Mouse (Mus musculus): ENCODE measurements at regions not wholly inside any gene's neighbourhood (a gene's known extent, or its start where the extent isn't known, plus 50 kb on each side); places are given as distances from the start of the nearest gene placed in this dataset.

GRCm38 (mm10) chr10:122295921-122296425, 152.3 kb upstream of the Avpr1a start:
- H3K36me3 ChIP-seq (ENCODE audit: control insufficient read depth, insufficient read depth), result no peaks in the 10 kb centered on the region
- no peak overlapping the region for H3K27ac ChIP-seq (ENCODE audit: low read length)
- no peaks in the 10 kb centered on the region for H3K9me3 ChIP-seq (replicated peaks; ENCODE audit: control insufficient read depth, low read length)
- ATAC-seq (replicated peaks; ENCODE audit: extremely low read depth, insufficient read depth, low FRiP score), result no peak
- no peak overlapping the region for H3K4me3 ChIP-seq (ENCODE audit: low read length)
- H3K27me3 ChIP-seq (ENCODE audit: control insufficient read depth, insufficient read depth, low read length), result no peaks in the 10 kb centered on the region
- no peak overlapping the region for H3K9ac ChIP-seq (ENCODE audit: low read length)
- H3K4me1 ChIP-seq (ENCODE audit: control insufficient read depth, insufficient read depth, low read length), result no peaks in the 10 kb centered on the region
- no peak overlapping the region for H3K4me2 ChIP-seq (ENCODE audit: low read depth, low read length)
- 79% methylated on average over 5 of the region's 5 CpGs for WGBS

GRCm38 (mm10) chr10:122291611-122292010, 156.7 kb upstream of the Avpr1a start:
- no peak overlapping the region for H3K4me2 ChIP-seq (ENCODE audit: low read depth, low read length)
- H3K27me3 ChIP-seq (ENCODE audit: control insufficient read depth, insufficient read depth, low read length), result no peaks in the 10 kb centered on the region
- no peak overlapping the region for H3K4me3 ChIP-seq (ENCODE audit: low read length)
- H3K27ac ChIP-seq (ENCODE audit: low read length), result no peak overlapping the region
- no peak for ATAC-seq (replicated peaks; ENCODE audit: extremely low read depth, insufficient read depth, low FRiP score)
- no peak overlapping the region for H3K9ac ChIP-seq (ENCODE audit: low read length)
- no peaks in the 10 kb centered on the region for H3K4me1 ChIP-seq (ENCODE audit: control insufficient read depth, insufficient read depth, low read length)
- WGBS, result 64% methylated on average over 2 of the region's 2 CpGs
- no peaks in the 10 kb centered on the region for H3K9me3 ChIP-seq (replicated peaks; ENCODE audit: control insufficient read depth, low read length)
- no peaks in the 10 kb centered on the region for H3K36me3 ChIP-seq (ENCODE audit: control insufficient read depth, insufficient read depth)

GRCm38 (mm10) chr10:122291091-122291490, 157.2 kb upstream of the Avpr1a start:
- no peak overlapping the region for H3K4me3 ChIP-seq (ENCODE audit: low read length)
- H3K27me3 ChIP-seq (ENCODE audit: control insufficient read depth, insufficient read depth, low read length), result no peaks in the 10 kb centered on the region
- 73% methylated on average over 5 of the region's 5 CpGs for WGBS
- H3K27ac ChIP-seq (ENCODE audit: low read length), result no peak overlapping the region
- no peaks in the 10 kb centered on the region for H3K36me3 ChIP-seq (ENCODE audit: control insufficient read depth, insufficient read depth)
- H3K9me3 ChIP-seq (replicated peaks; ENCODE audit: control insufficient read depth, low read length), result no peaks in the 10 kb centered on the region
- no peak for ATAC-seq (replicated peaks; ENCODE audit: extremely low read depth, insufficient read depth, low FRiP score)
- H3K4me2 ChIP-seq (ENCODE audit: low read depth, low read length), result no peak overlapping the region
- no peak overlapping the region for H3K9ac ChIP-seq (ENCODE audit: low read length)
- no peaks in the 10 kb centered on the region for H3K4me1 ChIP-seq (ENCODE audit: control insufficient read depth, insufficient read depth, low read length)

GRCm38 (mm10) chr10:122274885-122275284, 173.4 kb upstream of the Avpr1a start:
- WGBS, result 61% methylated on average over 1 of the region's 1 CpGs

GRCm38 (mm10) chr10:122274181-122274580, 174.1 kb upstream of the Avpr1a start:
- WGBS, result 53% methylated on average over 3 of the region's 3 CpGs
- H3K27me3 ChIP-seq (ENCODE audit: control insufficient read depth, insufficient read depth, low read length), result no peaks in the 10 kb centered on the region
- no peak overlapping the region for H3K4me2 ChIP-seq (ENCODE audit: low read depth, low read length)
- H3K4me3 ChIP-seq (ENCODE audit: low read length), result no peak overlapping the region
- no peak overlapping the region for H3K9ac ChIP-seq (ENCODE audit: low read length)
- H3K9me3 ChIP-seq (replicated peaks; ENCODE audit: control insufficient read depth, low read length), result no peaks in the 10 kb centered on the region
- H3K27ac ChIP-seq (ENCODE audit: low read length), result no peak overlapping the region
- ATAC-seq (replicated peaks; ENCODE audit: extremely low read depth, insufficient read depth, low FRiP score), result no peak
- no peaks in the 10 kb centered on the region for H3K36me3 ChIP-seq (ENCODE audit: control insufficient read depth, insufficient read depth)
- H3K4me1 ChIP-seq (ENCODE audit: control insufficient read depth, insufficient read depth, low read length), result no peaks in the 10 kb centered on the region

More at GRCm38 (mm10) chr10:122274885-122275284, 173.4 kb upstream of the Avpr1a start:
- Histone ChIP-seq H3K4me2 (ENCODE audit: low read depth, low read length) (no peak overlapping the region), H3K27ac (ENCODE audit: low read length) (no peak overlapping the region), H3K4me1 (ENCODE audit: control insufficient read depth, insufficient read depth, low read length) (no peaks in the 10 kb centered on the region), H3K4me3 (ENCODE audit: low read length) (no peak overlapping the region), H3K36me3 (ENCODE audit: control insufficient read depth, insufficient read depth) (no peaks in the 10 kb centered on the region), H3K9me3 (replicated peaks; ENCODE audit: control insufficient read depth, low read length) (no peaks in the 10 kb centered on the region), H3K27me3 (ENCODE audit: control insufficient read depth, insufficient read depth, low read length) (no peaks in the 10 kb centered on the region), H3K9ac (ENCODE audit: low read length) (no peak overlapping the region)
- ATAC-seq (replicated peaks; ENCODE audit: extremely low read depth, insufficient read depth, low FRiP score), result no peak

GRCm38 (mm10) chr10:122264070-122264469, 166.9 kb upstream of the Rxylt1 start:
- no peak overlapping the region for H3K4me2 ChIP-seq (ENCODE audit: low read depth, low read length)
- no peak overlapping the region for H3K9ac ChIP-seq (ENCODE audit: low read length)
- no peaks in the 10 kb centered on the region for H3K36me3 ChIP-seq (ENCODE audit: control insufficient read depth, insufficient read depth)
- no peak for ATAC-seq (replicated peaks; ENCODE audit: extremely low read depth, insufficient read depth, low FRiP score)
- H3K27me3 ChIP-seq (ENCODE audit: control insufficient read depth, insufficient read depth, low read length), result no peaks in the 10 kb centered on the region
- H3K27ac ChIP-seq (ENCODE audit: low read length), result no peak overlapping the region
- H3K9me3 ChIP-seq (replicated peaks; ENCODE audit: control insufficient read depth, low read length), result no peaks in the 10 kb centered on the region
- 47% methylated on average over 1 of the region's 1 CpGs for WGBS
- H3K4me3 ChIP-seq (ENCODE audit: low read length), result no peak overlapping the region
- H3K4me1 ChIP-seq (ENCODE audit: control insufficient read depth, insufficient read depth, low read length), result no peaks in the 10 kb centered on the region

- no peaks in the 10 kb centered on the region for H3K4me1 ChIP-seq (ENCODE audit: control insufficient read depth, insufficient read depth, low read length)
- WGBS, result 67% methylated on average over 4 of the region's 4 CpGs
- no peaks in the 10 kb centered on the region for H3K9me3 ChIP-seq (replicated peaks; ENCODE audit: control insufficient read depth, low read length)
- no peak overlapping the region for H3K4me2 ChIP-seq (ENCODE audit: low read depth, low read length)
- H3K27ac ChIP-seq (ENCODE audit: low read length), result no peak overlapping the region
- no peak overlapping the region for H3K9ac ChIP-seq (ENCODE audit: low read length)
- H3K4me3 ChIP-seq (ENCODE audit: low read length), result no peak overlapping the region
- no peak for ATAC-seq (replicated peaks; ENCODE audit: extremely low read depth, insufficient read depth, low FRiP score)
- no peaks in the 10 kb centered on the region for H3K27me3 ChIP-seq (ENCODE audit: control insufficient read depth, insufficient read depth, low read length)
- no peaks in the 10 kb centered on the region for H3K36me3 ChIP-seq (ENCODE audit: control insufficient read depth, insufficient read depth)
These were observed 162.2 kb upstream of the Rxylt1 start for GRCm38 (mm10) chr10:122259354-122259753.

GRCm38 (mm10) chr10:122258711-122259110, 161.5 kb upstream of the Rxylt1 start:
- H3K9me3 ChIP-seq (replicated peaks; ENCODE audit: control insufficient read depth, low read length), result no peaks in the 10 kb centered on the region
- no peak for ATAC-seq (replicated peaks; ENCODE audit: extremely low read depth, insufficient read depth, low FRiP score)
- H3K27ac ChIP-seq (ENCODE audit: low read length), result no peak overlapping the region
- 76% methylated on average over 3 of the region's 3 CpGs for WGBS
- H3K4me3 ChIP-seq (ENCODE audit: low read length), result no peak overlapping the region
- H3K9ac ChIP-seq (ENCODE audit: low read length), result no peak overlapping the region
- no peak overlapping the region for H3K4me2 ChIP-seq (ENCODE audit: low read depth, low read length)
- no peaks in the 10 kb centered on the region for H3K4me1 ChIP-seq (ENCODE audit: control insufficient read depth, insufficient read depth, low read length)
- no peaks in the 10 kb centered on the region for H3K27me3 ChIP-seq (ENCODE audit: control insufficient read depth, insufficient read depth, low read length)
- no peaks in the 10 kb centered on the region for H3K36me3 ChIP-seq (ENCODE audit: control insufficient read depth, insufficient read depth)

- Histone ChIP-seq H3K27me3 (ENCODE audit: control insufficient read depth, insufficient read depth, low read length) (no peaks in the 10 kb centered on the region), H3K9ac (ENCODE audit: low read length) (no peak overlapping the region), H3K9me3 (replicated peaks; ENCODE audit: control insufficient read depth, low read length) (no peaks in the 10 kb centered on the region), H3K36me3 (ENCODE audit: control insufficient read depth, insufficient read depth) (no peaks in the 10 kb centered on the region), H3K27ac (ENCODE audit: low read length) (no peak overlapping the region), H3K4me3 (ENCODE audit: low read length) (no peak overlapping the region), H3K4me2 (ENCODE audit: low read depth, low read length) (no peak overlapping the region), H3K4me1 (ENCODE audit: control insufficient read depth, insufficient read depth, low read length) (no peaks in the 10 kb centered on the region)
- WGBS, result 78% methylated on average over 7 of the region's 7 CpGs
- no peak for ATAC-seq (replicated peaks; ENCODE audit: extremely low read depth, insufficient read depth, low FRiP score)
These were observed 134.6 kb upstream of the Rxylt1 start for GRCm38 (mm10) chr10:122231818-122232217.
